Mouse (Mus musculus) embryo, embryonic 11 days (tissue): ENCODE results near the gene Rnf144b.

Source experiments
- DNase-seq: peaks from one replicate; pipeline ENCODE4 v3.0.0-alpha.2; 2015

The Rnf144b gene

DNA sequence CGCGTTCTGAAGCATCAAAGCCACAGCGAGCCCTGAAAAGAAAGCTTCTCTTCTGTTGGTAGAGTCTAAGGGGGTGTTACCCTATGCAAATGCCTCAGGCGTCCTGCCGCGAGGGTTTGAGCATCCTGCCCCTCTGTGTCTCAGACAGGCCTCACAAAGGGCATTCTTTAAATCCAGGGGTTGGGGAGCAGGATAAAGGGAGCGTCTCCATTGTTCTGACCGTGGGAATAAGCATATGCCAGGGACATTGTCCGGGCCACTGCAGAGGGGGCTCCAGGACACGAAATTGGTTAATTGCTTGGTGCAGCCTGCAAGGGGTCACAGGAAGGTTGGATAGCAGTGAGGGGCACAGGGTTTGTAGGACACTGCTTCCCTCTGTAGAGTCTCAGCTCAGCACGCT lies 151.0 kb downstream of the Rnf144b start:
- peak; percentile 89 for DNase-seq

DNA sequence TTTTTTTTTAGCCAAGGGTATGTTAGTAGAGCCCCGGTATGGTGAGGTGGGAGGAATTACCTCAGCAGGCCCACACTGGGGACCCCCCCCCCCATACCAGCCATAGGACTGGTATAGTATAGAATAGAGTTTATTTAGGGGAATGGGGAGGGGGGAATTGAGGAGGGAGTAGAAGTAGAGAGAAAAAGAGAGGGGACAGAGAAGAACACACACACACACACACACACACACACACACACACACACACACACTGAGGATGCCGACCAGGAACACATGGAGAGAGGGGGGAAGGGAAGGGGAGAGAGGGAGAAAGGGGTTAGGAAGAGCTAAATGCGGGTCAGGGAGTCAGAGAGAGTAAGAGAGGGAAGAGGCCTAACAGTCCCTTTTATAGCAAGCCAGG lies 151.7 kb downstream of the Rnf144b start:
- peak; percentile 25 for DNase-seq

DNA sequence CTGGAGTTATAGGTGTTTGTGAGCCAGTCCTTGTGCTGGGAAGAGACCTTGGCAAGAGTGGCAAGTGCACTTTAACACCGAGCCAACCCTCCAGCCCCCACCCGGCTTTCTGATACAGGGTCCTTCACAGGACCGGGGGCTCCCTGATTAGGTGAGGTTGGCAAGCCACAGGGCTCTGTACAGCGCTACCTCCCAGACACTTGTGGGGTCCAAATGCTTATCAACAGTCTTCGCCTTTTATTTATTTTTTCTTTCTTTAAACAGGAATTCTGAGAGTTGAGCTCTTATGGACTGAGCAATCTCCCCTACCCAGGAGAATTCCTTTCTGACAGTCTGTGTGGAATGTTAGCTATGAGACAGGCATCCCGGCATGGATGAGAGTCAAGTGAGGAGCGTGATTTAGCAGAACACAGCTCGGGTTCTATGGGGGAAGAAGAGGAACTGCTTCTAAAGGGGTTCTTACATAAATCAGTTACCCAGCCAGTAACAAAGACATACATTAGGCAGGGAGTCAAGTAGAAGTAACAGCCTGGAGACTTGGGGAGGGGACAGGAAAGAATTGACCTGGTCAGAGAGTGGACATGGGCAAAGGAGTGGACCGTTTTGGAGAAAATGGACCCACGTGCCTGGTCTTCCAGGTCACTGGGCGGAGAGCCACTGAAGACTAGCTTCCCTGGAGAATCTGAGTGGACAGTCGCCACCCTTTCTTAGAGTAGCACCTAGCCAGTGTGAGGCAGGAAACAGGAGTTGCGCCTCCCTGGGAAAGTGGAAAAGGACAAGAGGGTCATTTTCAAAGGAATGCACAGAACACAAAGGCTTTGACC lies 154.8 kb downstream of the Rnf144b start:
- peak; percentile 59 for DNase-seq

DNA sequence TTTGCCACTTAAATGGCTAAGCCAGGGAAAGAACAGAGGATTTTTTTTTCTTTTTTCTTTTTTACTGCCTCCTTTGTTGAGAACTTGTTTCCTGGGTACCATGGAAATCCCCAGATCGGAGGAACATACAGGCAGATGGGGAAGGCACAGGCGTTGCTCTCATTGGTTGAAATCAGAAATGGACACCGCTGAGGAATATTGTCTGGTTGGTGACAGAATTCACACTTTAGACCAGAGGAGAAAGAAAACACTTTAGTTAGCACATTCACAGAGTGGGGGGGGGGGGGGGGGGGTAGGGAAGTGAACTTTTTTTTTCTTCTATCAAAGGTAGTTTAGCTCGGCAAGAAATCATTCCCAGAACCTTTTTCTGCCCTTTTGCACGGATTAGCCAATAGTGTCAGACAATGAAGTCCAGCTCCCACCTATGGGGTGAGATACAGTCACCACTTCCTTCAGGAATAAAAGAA lies 155.4 kb downstream of the Rnf144b start:
- DNase-seq: peak; percentile 73

DNA sequence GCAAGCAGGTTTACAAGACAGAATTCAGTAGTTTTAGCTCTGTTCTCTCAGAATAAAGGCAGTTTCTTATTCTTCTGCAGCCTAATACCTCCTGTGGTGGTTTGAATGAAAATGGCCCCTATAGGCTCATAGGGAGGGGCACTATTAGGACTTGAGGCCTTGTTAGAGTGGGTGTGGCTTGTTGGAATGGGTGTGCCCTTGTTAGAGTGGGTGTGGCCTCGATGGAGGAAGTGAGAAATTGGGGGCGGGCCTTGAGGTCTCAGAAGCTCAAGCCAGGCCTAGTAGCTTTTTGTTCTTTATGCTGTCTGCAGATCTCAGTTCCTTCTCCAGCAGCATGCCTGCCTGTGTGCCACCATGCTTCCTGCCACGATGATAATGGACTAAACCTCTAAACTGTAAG lies 159.8 kb downstream of the Rnf144b start:
- DNase-seq: no peak

DNA sequence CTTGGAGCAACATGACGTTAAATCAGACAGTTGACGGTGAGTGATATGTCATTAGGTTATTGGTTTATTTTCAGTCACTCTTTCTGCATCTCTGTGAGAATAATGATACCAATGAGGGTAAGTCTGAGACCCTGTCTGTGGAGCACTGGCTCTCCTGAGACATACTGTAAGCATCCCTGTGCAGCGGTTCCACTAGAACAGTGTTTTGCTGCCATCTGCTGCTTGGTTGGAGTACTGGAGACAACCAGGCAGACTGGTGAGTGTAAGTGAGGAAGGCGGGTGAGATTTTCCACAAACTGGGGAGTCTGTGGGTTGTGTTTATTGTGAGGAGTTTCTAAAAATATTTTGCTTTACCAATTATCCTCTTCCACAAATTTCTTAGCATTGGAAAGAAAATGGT lies 166.0 kb downstream of the Rnf144b start:
- DNase-seq: peak; percentile 89

DNA sequence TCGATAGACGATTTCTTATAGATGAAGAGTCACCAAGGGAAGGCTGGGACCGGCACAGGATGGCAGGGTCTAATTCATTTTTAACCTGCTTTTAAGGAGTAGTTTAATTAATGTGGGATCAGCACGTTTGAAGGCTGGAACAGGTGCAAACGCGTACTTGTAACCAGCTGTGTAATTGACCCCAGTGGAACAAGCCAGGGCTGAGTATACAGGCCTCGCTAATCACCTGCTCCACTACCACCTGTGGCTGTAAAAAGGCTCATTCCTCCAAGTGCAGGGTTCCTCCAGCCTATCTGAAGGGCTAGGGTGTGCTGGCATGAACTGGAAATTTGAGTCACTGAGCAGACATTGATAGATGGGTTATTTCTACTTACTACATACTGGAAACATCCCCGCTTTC lies 174.0 kb downstream of the Rnf144b start:
- DNase-seq: no peak
